Mouse (Mus musculus) brain, embryonic 14.5 days (tissue): ENCODE measurements at regions not wholly inside any gene's neighbourhood (a gene's known extent, or its start where the extent isn't known, plus 50 kb on each side); places are given as distances from the start of the nearest gene placed in this dataset.

ENCODE experiments used
- CTCF ChIP-seq: fragments of 200-500 bp; IDR thresholded peaks from 2 replicates; pipeline ENCODE4 v1.5.1; 2012; ENCODE audit warnings: inconsistent platforms, mild to moderate bottlenecking, moderate library complexity, borderline replicate concordance; ENCODE audit not compliant: insufficient read depth, insufficient read length; ENCODE audit errors: extremely low read depth
- POLR2A ChIP-seq: fragments of 200-500 bp; IDR thresholded peaks from 2 replicates; pipeline ENCODE4 v1.6.1; 2012; ENCODE audit warnings: mild to moderate bottlenecking, inconsistent platforms, borderline replicate concordance; ENCODE audit not compliant: poor library complexity, insufficient read depth, insufficient read length, severe bottlenecking; ENCODE audit errors: extremely low read depth

GRCm38 (mm10) chr14:76949388-76949787 lies 87.2 kb upstream of the Ccdc122 start:
- no peak for TF ChIP-seq POLR2A
- no peak for TF ChIP-seq CTCF
